17 mouse cellular contexts compared by ENCODE assay signal in genomic region chr8:60810955-60811354, GRCm38 (mm10).
DNase-seq lines count a peak whose midpoint lies in the region; ATAC-seq and TF ChIP-seq lines count a peak whose summit lies in the region.
"Had no signal": no experiment of that assay in that cellular context is flagged by ENCODE, and none has a peak within 500 bp of the region (broad histone marks: within the 10 kb centered on the region; RNA-seq: fewer than 3 reads in every experiment).

No protein-coding gene starts in this region.

- H3K4me1 ChIP-seq in forebrain, embryonic 11.5 days (replicated peaks; ENCODE audit: control insufficient read depth, insufficient read depth, low read length) = no peaks in the 10 kb centered on the region
- peaks cover 7% of the 10 kb centered on the region; the same call in 1 of the 2 replicates for H3K4me1 ChIP-seq in forebrain, embryonic 15.5 days
- 0 out of 2 replicates have a peak, but pooled peaks cover 3% of the 10 kb centered on the region for H3K4me1 ChIP-seq in hindbrain, embryonic 13.5 days (replicated peaks)
- H3K4me1 ChIP-seq in midbrain, embryonic 16.5 days (ENCODE audit: control insufficient read depth, insufficient read depth, low read length) = no peaks in the 10 kb centered on the region; the same call in 1 of the 2 replicates
- H3K4me1 ChIP-seq: liver, embryonic 15.5 days; stomach, embryonic 15.5 days had no signal

- H3K36me3 ChIP-seq in forebrain, embryonic 11.5 days (ENCODE audit: control insufficient read depth, insufficient read depth, low read length) = no peaks in the 10 kb centered on the region
- no peaks in the 10 kb centered on the region for H3K36me3 ChIP-seq in forebrain, embryonic 15.5 days
- no peaks in the 10 kb centered on the region for H3K36me3 ChIP-seq in hindbrain, embryonic 13.5 days
- H3K36me3 ChIP-seq in midbrain, embryonic 16.5 days (ENCODE audit: control insufficient read depth, insufficient read depth, low read length) = no peaks in the 10 kb centered on the region
- H3K36me3 ChIP-seq: liver, embryonic 15.5 days; stomach, embryonic 15.5 days had no signal

- no peak for DNase-seq in forebrain, embryonic 11.5 days (ENCODE audit: low spot score)
- DNase-seq in brain, embryonic 14.5 days (ENCODE audit: low read depth) = peak; percentile 77
- no peak for DNase-seq in thymus, postnatal 4 days
- no peak for DNase-seq in MN1 (ENCODE audit: low spot score)
- DNase-seq in adrenal gland, postnatal 25 days = no peak
- DNase-seq: adrenal gland, postnatal 14 days; kidney, postnatal 25 days; left cerebral cortex, postnatal 4 days; lung, postnatal 14 days; thymus, postnatal 25 days had no signal

- no peak overlapping the region for H3K9ac ChIP-seq in forebrain, embryonic 11.5 days (ENCODE audit: low read length)
- H3K9ac ChIP-seq in forebrain, embryonic 15.5 days (replicated peaks) = no peak overlapping the region
- no peak overlapping the region for H3K9ac ChIP-seq in hindbrain, embryonic 13.5 days
- no peak overlapping the region for H3K9ac ChIP-seq in midbrain, embryonic 16.5 days (ENCODE audit: low read depth, low read length)
- H3K9ac ChIP-seq: liver, embryonic 15.5 days; stomach, embryonic 15.5 days had no signal

- H3K27me3 ChIP-seq in forebrain, embryonic 11.5 days (ENCODE audit: control insufficient read depth, insufficient read depth, low read length) = no peaks in the 10 kb centered on the region
- no peaks in the 10 kb centered on the region for H3K27me3 ChIP-seq in forebrain, embryonic 15.5 days
- no peaks in the 10 kb centered on the region for H3K27me3 ChIP-seq in hindbrain, embryonic 13.5 days
- H3K27me3 ChIP-seq in midbrain, embryonic 16.5 days (ENCODE audit: control insufficient read depth, insufficient read depth, low read depth, low read length) = no peaks in the 10 kb centered on the region
- H3K27me3 ChIP-seq: liver, embryonic 15.5 days; stomach, embryonic 15.5 days had no signal

- no peak for TF ChIP-seq CTCF in brain, embryonic 14.5 days (IDR thresholded peaks at IDR 0.05; ENCODE audit: borderline replicate concordance, extremely low read depth, insufficient read depth, insufficient read length)

- no peaks in the 10 kb centered on the region for H3K9me3 ChIP-seq in forebrain, embryonic 11.5 days (ENCODE audit: control insufficient read depth, low read length)
- H3K9me3 ChIP-seq in forebrain, embryonic 15.5 days = no peaks in the 10 kb centered on the region
- H3K9me3 ChIP-seq in hindbrain, embryonic 13.5 days = no peaks in the 10 kb centered on the region
- no peaks in the 10 kb centered on the region for H3K9me3 ChIP-seq in midbrain, embryonic 16.5 days (replicated peaks; ENCODE audit: control insufficient read depth, low read length, poor library complexity, severe bottlenecking)
- H3K9me3 ChIP-seq: liver, embryonic 15.5 days; stomach, embryonic 15.5 days had no signal

- no peak overlapping the region for H3K4me3 ChIP-seq in forebrain, embryonic 11.5 days (ENCODE audit: low read depth, low read length)
- no peak overlapping the region for H3K4me3 ChIP-seq in forebrain, embryonic 15.5 days
- no peak overlapping the region for H3K4me3 ChIP-seq in hindbrain, embryonic 13.5 days
- H3K4me3 ChIP-seq in midbrain, embryonic 16.5 days (ENCODE audit: low read depth, low read length) = no peak overlapping the region
- H3K4me3 ChIP-seq: erythroblast, embryonic 14.5 days; liver, embryonic 15.5 days; stomach, embryonic 15.5 days had no signal

- TF ChIP-seq POLR2A in brain, embryonic 14.5 days (IDR thresholded peaks at IDR 0.05; ENCODE audit: borderline replicate concordance, extremely low read depth, insufficient read depth, insufficient read length, poor library complexity, severe bottlenecking) = no peak

- H3K4me2 ChIP-seq in forebrain, embryonic 11.5 days (ENCODE audit: low read depth, low read length, severe bottlenecking) = no peak overlapping the region
- no peak overlapping the region for H3K4me2 ChIP-seq in forebrain, embryonic 15.5 days (replicated peaks)
- no peak overlapping the region for H3K4me2 ChIP-seq in hindbrain, embryonic 13.5 days
- H3K4me2 ChIP-seq in midbrain, embryonic 16.5 days (ENCODE audit: low read length) = no peak overlapping the region
- H3K4me2 ChIP-seq: liver, embryonic 15.5 days; stomach, embryonic 15.5 days had no signal

- no peak overlapping the region for H3K27ac ChIP-seq in forebrain, embryonic 11.5 days (ENCODE audit: low read depth, low read length)
- no peak overlapping the region for H3K27ac ChIP-seq in forebrain, embryonic 15.5 days (replicated peaks)
- H3K27ac ChIP-seq in hindbrain, embryonic 13.5 days = no peak overlapping the region
- H3K27ac ChIP-seq in midbrain, embryonic 16.5 days (ENCODE audit: low read length) = no peak overlapping the region
- H3K27ac ChIP-seq: liver, embryonic 15.5 days; stomach, embryonic 15.5 days had no signal

- peak; percentile 72 for ATAC-seq in forebrain, embryonic 11.5 days (replicated peaks; ENCODE audit: low FRiP score)
- ATAC-seq in forebrain, embryonic 15.5 days (replicated peaks) = no peak; the same call in 1 of the 2 replicates
- 0 out of 2 replicates have a peak, but pooled peaks have one; percentile 39 for ATAC-seq in hindbrain, embryonic 13.5 days (ENCODE audit: low FRiP score)
- peak; percentile 56 for ATAC-seq in midbrain, embryonic 16.5 days
- ATAC-seq: intestine, postnatal 0 days had no signal

- 40% methylated on average over 4 of the region's 4 CpGs for WGBS in forebrain, embryonic 11.5 days
- WGBS in forebrain, embryonic 15.5 days = 9% methylated on average over 4 of the region's 4 CpGs
- WGBS in hindbrain, embryonic 13.5 days = 14% methylated on average over 4 of the region's 4 CpGs
- 20% methylated on average over 4 of the region's 4 CpGs for WGBS in midbrain, embryonic 16.5 days
